Mouse (Mus musculus) myocyte (in vitro differentiated cells): ENCODE data around the gene Ppp2ca. TPM values are rescaled to one million over a fixed set of nuclear protein-coding genes. Genes with fewer than 3 reads are reported as not detected.
"Not testable (repeated sequence)": the region's sequence is repeated elsewhere in the genome, so short reads cannot be mapped to it uniquely, and the experiment has no call there.

Experiments used
- H3K27me3 ChIP-seq: one replicate; pipeline ENCODE4 v1.6.1; 2011; ENCODE audit not compliant: control insufficient read depth, insufficient read depth, insufficient read length
- H3K36me3 ChIP-seq: one replicate; pipeline ENCODE4 v1.6.1; 2011; ENCODE audit not compliant: control insufficient read depth, insufficient read depth
- H3K4me2 ChIP-seq: one replicate; pipeline ENCODE4 v1.6.1; 2011; ENCODE audit warnings: low read depth, control low read depth
- H3K4me3 ChIP-seq: one replicate; pipeline ENCODE4 v1.5.1; 2011; ENCODE audit warnings: mild to moderate bottlenecking, control low read depth, moderate library complexity
- H3K79me2 ChIP-seq: one replicate; pipeline ENCODE4 v1.6.1; 2011; ENCODE audit not compliant: control insufficient read depth, insufficient read depth
- H3ac ChIP-seq: one replicate; pipeline ENCODE4 v1.6.1; 2011; ENCODE audit not compliant: control insufficient read depth, insufficient read length
- CEBPB ChIP-seq: IDR thresholded peaks from 2 replicates; pipeline ENCODE4 v1.6.1; 2011; ENCODE audit warnings: mild to moderate bottlenecking, moderate library complexity; ENCODE audit not compliant: poor library complexity, insufficient read depth, severe bottlenecking
- E2F4 ChIP-seq: IDR thresholded peaks from one replicate; pipeline ENCODE4 v1.6.1; 2011; ENCODE audit warnings: mild to moderate bottlenecking, control low read depth, moderate library complexity; ENCODE audit not compliant: insufficient read depth
- MAX ChIP-seq: IDR thresholded peaks from one replicate; pipeline ENCODE4 v1.6.1; 2011; ENCODE audit warnings: low read depth, mild to moderate bottlenecking, control low read depth
- MYOD1 ChIP-seq, 3 experiments: IDR thresholded peaks; one replicate each; pipeline ENCODE4 v1.6.1; 2011; ENCODE audit warnings: control low read depth in 2 of 3, low read depth in 2 of 3, mild to moderate bottlenecking in 2 of 3, moderate library complexity in 1 of 3; ENCODE audit not compliant: insufficient read length in 2 of 3, control insufficient read depth in 1 of 3
- MYOG ChIP-seq, 3 experiments: IDR thresholded peaks; one replicate each; pipeline ENCODE4 v1.6.1; 2011; ENCODE audit warnings: control low read depth in 2 of 3, low read depth in 2 of 3, mild to moderate bottlenecking in 2 of 3; ENCODE audit not compliant: insufficient read length in 2 of 3, control insufficient read depth in 1 of 3, insufficient read depth in 1 of 3
- POLR2A ChIP-seq: IDR thresholded peaks from one replicate; pipeline ENCODE4 v1.6.1; 2011; ENCODE audit warnings: low read depth, mild to moderate bottlenecking, control low read depth, moderate library complexity; ENCODE audit not compliant: insufficient read length
- POLR2AphosphoS2 ChIP-seq: IDR thresholded peaks from one replicate; pipeline ENCODE4 v1.6.1; 2011; ENCODE audit warnings: low read depth, control low read depth; ENCODE audit not compliant: insufficient read length
- REST ChIP-seq: IDR thresholded peaks from one replicate; pipeline ENCODE4 v1.6.1; 2011; ENCODE audit warnings: mild to moderate bottlenecking, control low read depth, moderate library complexity; ENCODE audit not compliant: insufficient read depth, insufficient read length
- SRF ChIP-seq: IDR thresholded peaks from one replicate; pipeline ENCODE4 v1.6.1; 2011; ENCODE audit warnings: low read depth; ENCODE audit not compliant: control insufficient read depth, insufficient read length
- TCF12 ChIP-seq: IDR thresholded peaks from one replicate; pipeline ENCODE4 v1.6.1; 2011; ENCODE audit warnings: mild to moderate bottlenecking, control low read depth; ENCODE audit not compliant: poor library complexity, insufficient read depth, severe bottlenecking
- TCF3 ChIP-seq: IDR thresholded peaks from one replicate; pipeline ENCODE4 v1.6.1; 2011; ENCODE audit warnings: low read depth, control low read depth; ENCODE audit not compliant: insufficient read length
- USF1 ChIP-seq: IDR thresholded peaks from one replicate; pipeline ENCODE4 v1.6.1; 2011; ENCODE audit warnings: low read depth, mild to moderate bottlenecking, control low read depth, moderate library complexity
- polyA plus RNA-seq: library from polyadenylated mRNA; unstranded; fragments of >200 nt; fragmentation: generic; extraction: Trizol; gene quantifications from one replicate; pipeline ENCODE4 v1.2.1, GENCODE M21; 2012; ENCODE audit warnings: missing spikeins

Ppp2ca gene
- polyA plus RNA-seq, 1 experiment, result 56.4 TPM

DNA sequence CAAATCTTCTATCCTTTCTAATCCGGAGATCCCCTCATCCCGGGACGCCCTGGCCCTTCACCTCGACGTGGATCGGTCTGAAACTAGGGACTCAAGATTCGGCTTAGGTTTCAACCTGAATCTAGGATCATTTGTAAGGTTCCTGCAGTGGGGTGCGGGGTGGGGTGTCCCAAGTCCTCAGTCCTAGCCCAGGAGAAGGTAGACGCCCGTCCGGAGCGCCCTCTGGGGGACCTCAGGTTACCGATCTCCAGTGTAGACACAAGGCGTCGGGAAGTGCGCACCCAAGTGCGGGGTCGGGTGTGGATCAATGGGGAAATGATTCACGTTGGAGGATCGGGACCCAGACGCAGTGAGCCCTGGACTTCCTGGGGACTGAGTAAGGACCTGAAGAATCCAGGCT lies 68.6 kb downstream of the Ppp2ca start:
- Histone ChIP-seq H3K4me2 (peak overlapping the region; percentile 74), H3K4me3 (no peak overlapping the region), H3K27me3 (peaks cover 32% of the 10 kb centered on the region), H3K36me3 (no peaks in the 10 kb centered on the region), H3K79me2 (no peaks in the 10 kb centered on the region), H3ac (no peak overlapping the region)
- no peak for TF ChIP-seq MAX
- TF ChIP-seq TCF3, result no peak
- TF ChIP-seq TCF12, result no peak

DNA sequence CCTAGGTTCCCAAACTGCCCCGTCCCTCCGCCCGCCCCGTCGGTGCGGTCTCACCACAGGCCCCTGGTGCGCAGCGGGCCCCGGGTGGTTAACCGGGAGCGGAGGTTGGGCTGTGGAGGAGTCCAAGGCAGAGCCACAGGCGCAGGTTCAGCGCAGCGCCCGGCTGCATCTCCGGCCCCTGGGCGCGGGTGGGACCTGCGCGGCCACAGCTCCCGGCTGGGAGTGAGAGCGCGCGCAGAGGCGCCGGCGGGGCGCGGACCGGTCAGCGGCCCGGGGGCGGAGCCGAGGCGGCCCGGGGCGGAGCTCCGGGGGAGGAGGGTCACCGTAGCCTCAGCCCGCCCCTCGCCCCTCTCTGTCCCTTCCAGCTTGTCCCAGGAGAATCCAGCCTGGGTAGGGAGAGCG lies 69.4 kb downstream of the Ppp2ca start:
- Histone ChIP-seq H3K4me3 (peak overlapping the region; percentile 15), H3K4me2 (peak overlapping the region; percentile 74), H3K27me3 (peaks cover 32% of the 10 kb centered on the region)
- H3K36me3 ChIP-seq, H3K79me2 ChIP-seq, H3ac ChIP-seq: not testable (repeated sequence)

DNA sequence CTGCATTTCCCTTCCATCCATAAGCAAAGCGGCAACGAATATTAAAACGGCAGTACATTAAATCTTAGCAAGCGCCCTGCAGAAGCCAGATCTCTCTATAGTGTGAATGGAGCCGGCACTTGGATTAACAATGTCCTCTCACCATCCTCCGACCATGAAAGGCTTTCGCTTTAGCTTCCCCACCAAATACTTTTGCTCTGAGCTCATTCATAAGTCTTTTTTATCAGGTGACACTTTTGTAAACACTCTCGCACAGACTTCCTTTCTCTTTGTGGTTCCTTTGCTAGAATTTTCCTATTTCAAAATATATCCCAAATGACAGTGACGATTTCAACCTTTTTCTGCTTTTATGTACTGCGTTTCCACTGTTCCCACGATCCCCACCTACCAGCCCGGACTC lies 70.0 kb downstream of the Ppp2ca start:
- Histone ChIP-seq H3K36me3 (no peaks in the 10 kb centered on the region), H3ac (no peak overlapping the region), H3K4me2 (peak overlapping the region; percentile 74), H3K27me3 (peaks cover 32% of the 10 kb centered on the region), H3K4me3 (peak overlapping the region; percentile 15), H3K79me2 (no peaks in the 10 kb centered on the region)
- TF ChIP-seq E2F4 (no peak), POLR2AphosphoS2 (no peak), MYOG (IDR thresholded peaks at IDR 0.05; ENCODE audit: control insufficient read depth in 1 of 3, insufficient read depth in 1 of 3, insufficient read length in 2 of 3, low read depth in 2 of 3) (no peak), TCF3 (no peak), REST (no peak), CEBPB (no peak), TCF12 (no peak), MAX (no peak), USF1 (no peak), MYOD1 (IDR thresholded peaks at IDR 0.05; ENCODE audit: control insufficient read depth in 1 of 3, insufficient read length in 2 of 3, low read depth in 2 of 3) (no peak), SRF (no peak), POLR2A (no peak)

Other genes with a start within 250 kb of the Ppp2ca start
- 2.6 TPM for gene Jade2, start 241.0 kb upstream of the Ppp2ca start, polyA plus RNA-seq
- gene Cdkn2aipnl, start 131.0 kb upstream of the Ppp2ca start, polyA plus RNA-seq, result 31.8 TPM
- gene Ube2b, start 97.9 kb upstream of the Ppp2ca start, polyA plus RNA-seq, result 67.0 TPM
- gene Cdkl3, start 94.5 kb upstream of the Ppp2ca start, polyA plus RNA-seq, result 2.2 TPM
- gene Olfr1373, start 46.8 kb downstream of the Ppp2ca start, polyA plus RNA-seq, result not detected
- not detected for gene Olfr1371, start 115.3 kb downstream of the Ppp2ca start, polyA plus RNA-seq
- gene Skp1a, start 133.3 kb downstream of the Ppp2ca start, polyA plus RNA-seq, result 168 TPM
- 17.3 TPM for gene Tcf7, start 184.3 kb downstream of the Ppp2ca start, polyA plus RNA-seq